Mouse (Mus musculus) hindbrain, embryonic 11.5 days (tissue): ENCODE measurements around the gene Fntb. TPM values are rescaled to one million over a fixed set of nuclear protein-coding genes. Genes with fewer than 3 reads are reported as not detected.

Experiments used
- ATAC-seq: fragments of 200-750 bp; cut with Nextera tagmentation; 2 replicates; pipeline ENCODE4 v1.8.0; 2017; ENCODE audit warnings: mild to moderate bottlenecking, moderate TSS enrichment, moderate library complexity; ENCODE audit not compliant: low FRiP score
- DNase-seq: peaks from one replicate; pipeline ENCODE4 v3.0.0-alpha.2; 2015; ENCODE audit warnings: low spot score
- H3K27ac ChIP-seq: fragments of 300-500 bp; sonication (generic); 2 replicates; pipeline ENCODE4 v1.5.1; 2014; ENCODE audit warnings: mild to moderate bottlenecking, low read depth, low read length
- H3K27me3 ChIP-seq: fragments of 300-500 bp; sonication (generic); 2 replicates; pipeline ENCODE4 v1.6.1; 2014; ENCODE audit warnings: mild to moderate bottlenecking, low read length, moderate library complexity, mixed read lengths; ENCODE audit not compliant: control insufficient read depth, insufficient read depth
- H3K36me3 ChIP-seq: fragments of 300-500 bp; sonication (generic); 2 replicates; pipeline ENCODE4 v1.6.1; 2014; ENCODE audit warnings: mild to moderate bottlenecking, low read length, moderate library complexity, mixed read lengths; ENCODE audit not compliant: control insufficient read depth, insufficient read depth
- H3K4me1 ChIP-seq: fragments of 300-500 bp; sonication (generic); replicated peaks from 2 replicates; pipeline ENCODE4 v1.6.1; 2014; ENCODE audit warnings: low read length, mixed read lengths; ENCODE audit not compliant: control insufficient read depth, insufficient read depth
- H3K4me2 ChIP-seq: fragments of 300-500 bp; sonication (generic); replicated peaks from 2 replicates; pipeline ENCODE4 v1.6.1; 2014; ENCODE audit warnings: mild to moderate bottlenecking, low read depth, low read length
- H3K4me3 ChIP-seq: fragments of 300-500 bp; sonication (generic); 2 replicates; pipeline ENCODE4 v1.5.1; 2014; ENCODE audit warnings: low read depth, low read length
- H3K9ac ChIP-seq: fragments of 300-500 bp; sonication (generic); 2 replicates; pipeline ENCODE4 v1.6.1; 2014; ENCODE audit warnings: low read depth, low read length
- H3K9me3 ChIP-seq: fragments of 300-500 bp; sonication (generic); 2 replicates; pipeline ENCODE4 v1.6.1; 2016; ENCODE audit warnings: low read length; ENCODE audit not compliant: control insufficient read depth
- WGBS: fragments of 180-500 bp; shearing (Covaris S2); extraction: QIAGEN DNeasy Blood & Tissue Kit; methylation state at CpG from one replicate; pipeline ENCODE4 v1.1.7; 2014; 5-methylcytosine and 5-hydroxymethylcytosine counted together
- polyA plus RNA-seq: library from polyadenylated mRNA; unstranded; fragments of >200 nt; fragmentation: Nextera tagmentation; extraction: Ambion mirVana; gene quantifications from 2 replicates; pipeline ENCODE4 v1.2.1, GENCODE M21; 2014

Fntb gene
- polyA plus RNA-seq, 1 experiment from 2014 or later, result 42.5 TPM

DNA sequence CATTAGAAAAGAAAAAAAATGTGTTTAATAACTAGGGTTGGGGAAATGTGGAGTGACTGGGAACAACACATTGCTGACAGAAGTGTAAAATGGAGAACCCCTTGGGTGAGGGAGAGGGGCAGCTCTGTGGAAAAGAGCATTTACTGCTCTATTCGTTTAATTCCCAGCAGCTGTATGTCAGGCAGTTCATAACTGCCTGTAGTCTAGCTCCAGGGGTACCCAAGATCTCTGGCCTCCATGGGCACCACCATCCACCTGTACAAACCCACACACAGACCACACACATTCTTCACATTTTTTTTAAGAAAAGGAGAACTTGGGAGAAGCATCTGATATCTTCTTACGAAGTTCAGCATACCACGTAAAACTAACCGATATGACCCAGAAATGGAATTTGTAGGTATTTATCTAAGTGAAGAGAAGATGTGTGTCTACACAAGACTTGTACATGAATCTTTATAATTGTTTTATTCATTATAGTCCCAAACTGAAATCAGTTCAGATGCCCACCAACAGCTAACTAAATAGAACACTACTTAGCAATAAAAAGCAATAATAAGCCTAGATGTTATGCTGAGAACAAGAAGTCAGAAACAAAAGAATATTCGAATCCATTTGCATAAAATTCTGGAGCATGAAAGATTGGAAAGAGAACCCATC, 5.6 kb downstream of the Fntb start:
- Histone ChIP-seq H3K4me1 (peaks cover 3% of the 10 kb centered on the region; the same call in 1 of the 2 replicates), H3K4me2 (no peak overlapping the region), H3K9me3 (no peaks in the 10 kb centered on the region), H3K9ac (no peak overlapping the region), H3K4me3 (no peak overlapping the region), H3K36me3 (no peaks in the 10 kb centered on the region), H3K27me3 (no peaks in the 10 kb centered on the region), H3K27ac (no peak overlapping the region)
- ATAC-seq (no peak), DNase-seq (no peak)
- WGBS, result 87% methylated on average over 5 of the region's 5 CpGs

DNA sequence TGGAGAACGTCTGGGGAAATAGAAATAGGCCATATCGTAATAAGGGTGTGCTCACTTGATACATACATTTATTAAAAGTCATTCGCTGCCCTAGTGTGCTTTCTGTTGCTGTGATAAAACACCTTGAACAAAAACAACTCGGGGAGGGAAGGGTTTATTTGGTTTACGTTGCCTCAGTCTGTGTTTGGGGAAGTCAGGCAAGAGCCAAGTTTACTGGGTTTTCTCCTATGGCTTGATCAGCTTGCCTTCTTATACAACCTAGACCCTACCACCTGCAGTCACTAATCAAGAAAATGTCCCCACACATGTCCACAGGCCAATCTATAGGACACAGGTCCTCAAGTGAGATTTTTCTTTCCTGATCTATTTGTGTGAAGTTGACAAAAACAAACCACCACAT, 6.2 kb downstream of the Fntb start:
- no peaks in the 10 kb centered on the region for H3K9me3 ChIP-seq
- no peaks in the 10 kb centered on the region for H3K4me1 ChIP-seq
- ATAC-seq, result no peak
- no peak for DNase-seq
- H3K27ac ChIP-seq, result no peak overlapping the region
- H3K36me3 ChIP-seq, result no peaks in the 10 kb centered on the region
- H3K4me3 ChIP-seq, result no peak overlapping the region
- H3K4me2 ChIP-seq, result no peak overlapping the region
- 92% methylated on average over 5 of the region's 5 CpGs for WGBS
- no peaks in the 10 kb centered on the region for H3K27me3 ChIP-seq
- H3K9ac ChIP-seq, result no peak overlapping the region

DNA sequence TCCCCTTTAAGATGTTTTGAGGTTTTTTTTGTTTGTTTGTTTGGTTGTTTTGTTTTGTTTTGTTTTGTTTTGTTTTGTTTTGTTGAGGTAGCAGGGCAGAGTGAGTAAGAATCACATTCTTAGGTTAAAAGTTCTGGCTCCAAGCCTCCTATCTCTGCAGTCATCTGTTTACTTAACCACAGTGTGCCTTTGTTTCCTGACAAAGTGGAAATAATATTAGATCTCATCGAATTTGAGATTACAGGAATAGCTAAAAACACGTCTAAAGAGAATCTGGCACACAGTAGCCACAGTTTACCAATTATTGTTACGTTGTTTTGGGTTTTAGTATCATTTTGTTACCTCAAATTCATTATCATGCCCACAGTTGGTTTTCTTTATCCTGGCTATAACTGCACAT, 9.3 kb downstream of the Fntb start:
- 76% methylated on average over 3 of the region's 3 CpGs for WGBS
- no peak overlapping the region for H3K9ac ChIP-seq
- no peak for ATAC-seq
- no peak for DNase-seq
- no peaks in the 10 kb centered on the region for H3K4me1 ChIP-seq
- no peaks in the 10 kb centered on the region for H3K27me3 ChIP-seq
- H3K27ac ChIP-seq, result no peak overlapping the region
- H3K36me3 ChIP-seq, result no peaks in the 10 kb centered on the region
- H3K4me3 ChIP-seq, result no peak overlapping the region
- no peak overlapping the region for H3K4me2 ChIP-seq
- no peaks in the 10 kb centered on the region for H3K9me3 ChIP-seq

DNA sequence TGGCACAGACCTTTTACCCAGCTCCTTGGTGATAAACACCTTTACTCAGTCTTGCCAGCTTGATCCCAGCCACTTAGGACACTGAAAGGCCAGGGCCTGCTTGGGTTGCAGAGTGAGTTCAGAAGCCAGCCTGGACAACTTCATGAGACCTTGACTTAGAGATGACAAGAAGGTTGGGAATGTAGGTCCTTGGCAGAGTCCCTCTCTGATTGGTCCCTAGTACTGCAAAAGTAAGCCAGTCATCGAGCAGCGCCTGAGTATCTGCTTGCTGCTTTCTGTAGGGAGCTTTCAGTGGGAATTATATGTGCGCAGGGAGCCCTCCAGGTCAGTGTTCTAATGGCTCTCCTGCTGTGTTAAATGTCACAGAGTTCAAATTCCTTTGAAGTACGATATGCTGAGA, 9.7 kb downstream of the Fntb start:
- no peaks in the 10 kb centered on the region for H3K4me1 ChIP-seq
- H3K4me2 ChIP-seq, result no peak overlapping the region
- no peaks in the 10 kb centered on the region for H3K36me3 ChIP-seq
- no peaks in the 10 kb centered on the region for H3K9me3 ChIP-seq
- H3K27ac ChIP-seq, result no peak overlapping the region
- 61% methylated on average over 4 of the region's 4 CpGs for WGBS
- H3K9ac ChIP-seq, result no peak overlapping the region
- H3K4me3 ChIP-seq, result no peak overlapping the region
- no peaks in the 10 kb centered on the region for H3K27me3 ChIP-seq
- DNase-seq (no peak), ATAC-seq (no peak)

DNA sequence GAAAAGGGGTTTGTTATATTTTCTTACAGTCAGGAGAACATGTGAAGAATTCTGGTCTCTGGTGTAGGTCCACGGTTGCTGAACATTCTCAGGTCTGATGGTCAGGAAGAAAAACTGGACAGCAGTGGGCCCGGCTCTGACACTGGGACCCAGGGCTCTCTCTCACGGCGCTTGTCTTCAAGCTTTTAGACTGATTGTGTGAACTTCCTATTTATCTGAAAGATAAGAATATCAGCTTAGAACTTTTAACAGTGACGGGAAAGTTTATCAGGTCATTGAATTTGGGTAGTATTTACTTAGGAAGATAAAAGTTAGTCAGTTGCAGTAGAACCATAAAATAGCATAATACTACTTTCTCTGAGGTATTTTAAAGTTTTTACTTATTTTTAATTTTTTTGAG, 11.5 kb downstream of the Fntb start:
- Histone ChIP-seq H3K27ac (no peak overlapping the region), H3K4me1 (no peaks in the 10 kb centered on the region), H3K36me3 (no peaks in the 10 kb centered on the region), H3K4me2 (no peak overlapping the region), H3K9ac (no peak overlapping the region), H3K4me3 (no peak overlapping the region), H3K9me3 (no peaks in the 10 kb centered on the region), H3K27me3 (no peaks in the 10 kb centered on the region)
- ATAC-seq (no peak), DNase-seq (no peak)
- WGBS, result 93% methylated on average over 5 of the region's 5 CpGs

DNA sequence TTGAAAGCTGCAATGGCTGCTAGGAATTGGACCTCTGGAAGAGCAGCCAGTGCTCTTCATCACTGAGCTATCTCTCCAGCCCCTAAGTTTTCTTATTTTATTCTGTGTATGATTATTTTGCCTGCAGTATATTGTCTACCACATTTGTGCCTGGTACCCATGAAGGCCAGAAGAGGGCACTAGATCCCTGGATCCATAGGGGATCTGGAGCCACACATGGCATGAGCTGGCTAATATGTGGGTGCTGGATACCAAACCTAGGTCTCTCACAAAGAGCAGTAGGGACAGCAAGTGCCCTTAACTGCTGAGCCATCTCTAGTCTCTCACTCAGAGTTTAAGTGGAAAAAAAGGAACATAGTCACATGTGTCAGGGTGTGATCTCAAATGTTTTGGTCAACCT, 12.5 kb downstream of the Fntb start:
- Histone ChIP-seq H3K27me3 (no peaks in the 10 kb centered on the region), H3K9me3 (no peaks in the 10 kb centered on the region), H3K9ac (no peak overlapping the region), H3K4me2 (no peak overlapping the region), H3K4me1 (no peaks in the 10 kb centered on the region), H3K27ac (no peak overlapping the region), H3K36me3 (no peaks in the 10 kb centered on the region), H3K4me3 (no peak overlapping the region)
- ATAC-seq (no peak), DNase-seq (no peak)

DNA sequence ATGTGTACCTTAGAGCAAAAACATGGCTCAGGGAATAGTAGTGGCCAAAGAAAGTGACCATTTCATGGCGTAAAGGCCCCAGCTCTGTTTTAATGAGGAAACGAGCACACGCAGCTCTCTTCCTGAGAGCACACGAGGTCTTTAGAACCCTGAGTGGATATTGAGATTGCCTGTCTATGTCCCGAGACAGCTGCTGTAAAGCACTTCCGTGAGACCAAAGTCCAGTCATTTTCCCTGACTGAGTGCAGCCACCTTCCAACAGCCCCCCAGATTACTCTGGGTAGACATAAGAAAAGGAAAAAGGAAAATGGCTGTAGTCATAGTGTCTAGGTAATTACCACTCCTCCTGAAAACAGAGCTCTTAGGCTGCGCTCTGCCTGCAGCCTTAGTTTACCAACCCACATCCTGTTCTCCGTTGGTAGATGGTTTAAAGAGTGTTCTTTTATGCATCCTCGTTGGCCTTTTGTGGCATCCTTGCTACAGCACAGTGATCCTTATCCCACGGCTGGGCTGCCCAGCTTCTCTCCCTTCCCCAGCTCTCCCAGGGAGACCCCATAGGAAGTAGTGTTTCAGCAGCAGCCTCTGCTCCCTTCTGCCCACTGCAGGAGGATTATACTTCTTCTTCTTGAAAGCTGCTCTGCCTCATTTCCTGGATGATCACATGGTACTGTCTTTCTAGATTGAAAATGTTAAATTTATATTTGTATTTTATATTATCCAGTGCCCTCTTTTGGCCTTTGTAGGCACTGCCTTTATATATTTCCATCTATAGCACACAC, 13.1 kb downstream of the Fntb start:
- H3K4me1 ChIP-seq, result no peaks in the 10 kb centered on the region
- H3K27me3 ChIP-seq, result no peaks in the 10 kb centered on the region
- no peak overlapping the region for H3K9ac ChIP-seq
- no peaks in the 10 kb centered on the region for H3K9me3 ChIP-seq
- 87% methylated on average over 10 of the region's 10 CpGs for WGBS
- DNase-seq (no peak), ATAC-seq (no peak)
- H3K4me2 ChIP-seq, result no peak overlapping the region
- no peaks in the 10 kb centered on the region for H3K36me3 ChIP-seq
- H3K4me3 ChIP-seq, result no peak overlapping the region
- H3K27ac ChIP-seq, result no peak overlapping the region

DNA sequence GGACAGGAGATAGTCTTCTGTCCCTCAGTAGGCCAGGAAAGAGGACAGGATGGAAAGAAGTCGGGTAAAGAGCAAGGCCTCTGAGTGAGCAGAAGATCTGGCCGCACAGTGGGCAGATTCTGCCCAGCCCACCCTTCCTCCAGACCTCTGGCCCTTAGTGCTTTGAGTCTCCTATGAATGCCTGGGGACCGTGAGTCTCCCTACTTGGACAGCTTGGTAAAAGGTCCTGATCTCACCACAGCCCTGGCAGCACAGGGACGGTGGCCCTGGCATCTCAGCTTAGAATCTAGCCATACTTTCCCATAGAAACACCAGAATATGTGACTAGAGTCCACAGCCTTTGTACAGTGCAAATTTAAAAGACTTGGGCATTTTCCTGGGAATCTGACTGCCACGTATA, 14.6 kb downstream of the Fntb start:
- Histone ChIP-seq H3K36me3 (no peaks in the 10 kb centered on the region), H3K4me2 (no peak overlapping the region), H3K4me1 (no peaks in the 10 kb centered on the region), H3K9ac (no peak overlapping the region), H3K27me3 (no peaks in the 10 kb centered on the region), H3K27ac (no peak overlapping the region), H3K9me3 (no peaks in the 10 kb centered on the region), H3K4me3 (no peak overlapping the region)
- WGBS, result 77% methylated on average over 5 of the region's 5 CpGs
- ATAC-seq (no peak), DNase-seq (no peak)
